ENCODE assay signal across 8 mouse cellular contexts in genomic region chr17:47832501-47833028, GRCm38 (mm10). TPM values are rescaled to one million over a fixed set of nuclear protein-coding genes. Genes with fewer than 3 reads are reported as not detected.
DNase-seq lines count a peak whose midpoint lies in the region.

No protein-coding gene starts in this region.

- peaks cover 19% of the 10 kb centered on the region for H3K36me3 ChIP-seq in heart, embryonic 10.5 days
- H3K36me3 ChIP-seq in hindbrain, embryonic 10.5 days = peaks cover 17% of the 10 kb centered on the region

- DNase-seq in heart, embryonic 10.5 days (ENCODE audit: low spot score) = no peak
- DNase-seq in heart, postnatal 4 days = no peak
- DNase-seq in R1 (ENCODE audit: low read depth, low spot score) = peak; percentile 44
- DNase-seq in hindbrain, embryonic 10.5 days (ENCODE audit: low spot score) = peak; percentile 56
- DNase-seq in lung, postnatal 10 days = peak; percentile 58
- no peak for DNase-seq in layer of hippocampus, postnatal 25 days (ENCODE audit: extremely low spot score in 1 of 2, low spot score in 1 of 2)
- no peak for DNase-seq in right cerebral cortex, postnatal 4 days
- DNase-seq in urinary bladder, postnatal 10 days (ENCODE audit: low spot score) = no peak

- peak overlapping the region; percentile 77 for H3K4me3 ChIP-seq in heart, embryonic 10.5 days
- peak overlapping the region; percentile 76 for H3K4me3 ChIP-seq in hindbrain, embryonic 10.5 days

- peaks cover 35% of the 10 kb centered on the region for H3K27me3 ChIP-seq in heart, embryonic 10.5 days (ENCODE audit: insufficient read depth, poor library complexity, severe bottlenecking)
- H3K27me3 ChIP-seq in hindbrain, embryonic 10.5 days (ENCODE audit: insufficient read depth, poor library complexity, severe bottlenecking) = peaks cover 78% of the 10 kb centered on the region

- H3K9me3 ChIP-seq in heart, embryonic 10.5 days = no peaks in the 10 kb centered on the region
- no peaks in the 10 kb centered on the region for H3K9me3 ChIP-seq in hindbrain, embryonic 10.5 days

- H3K27ac ChIP-seq in heart, embryonic 10.5 days = peak overlapping the region; percentile 89
- H3K27ac ChIP-seq in hindbrain, embryonic 10.5 days = peak overlapping the region; percentile 92

- WGBS in heart, embryonic 10.5 days = 5% methylated on average over 17 of the region's 17 CpGs
- WGBS in hindbrain, embryonic 10.5 days = 3% methylated on average over 17 of the region's 17 CpGs

- H3K4me1 ChIP-seq in heart, embryonic 10.5 days = peaks cover 62% of the 10 kb centered on the region
- H3K4me1 ChIP-seq in hindbrain, embryonic 10.5 days (replicated peaks) = peaks cover 68% of the 10 kb centered on the region

RNA-seq across cellular contexts. Expression of gene Mdfi, which starts 1.9 kb away (rescaled TPM):
- polyA plus RNA-seq in heart, embryonic 10.5 days (2016; fragmentation: Nextera tagmentation; extraction: Ambion mirVana) = 15.3 and 17.7 TPM in 2 replicates
- 10 to 100 TPM; 16.4 to 20.2 TPM for total RNA-seq in heart, postnatal 4 days (2021)
- 19.9 and 30.6 TPM in 2 replicates for polyA plus RNA-seq in hindbrain, embryonic 10.5 days (2016; fragmentation: Nextera tagmentation; extraction: Ambion mirVana)
- 1 to 10 TPM; 1.4 to 1.5 TPM for total RNA-seq in layer of hippocampus, postnatal 25 days (2021)

Comparison
In these comparisons a context has a peak if more than half of its experiments do, and no peak if none do; other contexts are left out.
1. DNase-seq: peak in R1 (single experiment), hindbrain, embryonic 10.5 days (single experiment) and lung, postnatal 10 days (single experiment); none in heart, embryonic 10.5 days (single experiment), heart, postnatal 4 days (single experiment), layer of hippocampus, postnatal 25 days (0 of 2), right cerebral cortex, postnatal 4 days (single experiment) and urinary bladder, postnatal 10 days (single experiment).
2. RNA of gene Mdfi, which starts 1.9 kb away (total RNA-seq): 16.4 to 20.2 TPM in heart, postnatal 4 days; 1.4 to 1.5 TPM in layer of hippocampus, postnatal 25 days; every median in the first group is over 4 times any median in the second.